Mouse (Mus musculus): Measurements from ENCODE around the gene Tmem132d. TPM values are rescaled to one million over a fixed set of nuclear protein-coding genes. Genes with fewer than 3 reads are reported as not detected.
"Not testable (repeated sequence)": the region's sequence is repeated elsewhere in the genome, so short reads cannot be mapped to it uniquely, and the experiment has no call there.

The Tmem132d gene
- polyA plus RNA-seq, 1 experiment from 2014 or later, result 3.2 TPM

GRCm38 (mm10) chr5:128004666-128005065 is 428.2 kb downstream of the Tmem132d start:
- Histone ChIP-seq H3K4me3 (no peak overlapping the region), H3K36me3 (replicated peaks) (no peaks in the 10 kb centered on the region), H3K4me1 (peaks cover 5% of the 10 kb centered on the region; the same call in 1 of the 2 replicates), H3K9ac (no peak overlapping the region), H3K9me3 (no peaks in the 10 kb centered on the region), H3K27me3 (replicated peaks) (no peaks in the 10 kb centered on the region), H3K27ac (no peak overlapping the region), H3K4me2 (no peak overlapping the region)
- 59% methylated on average over 9 of the region's 9 CpGs for WGBS
- ATAC-seq (replicated peaks), result no peak

GRCm38 (mm10) chr5:127996526-127997245 is 436.2 kb downstream of the Tmem132d start:
- WGBS, result 87% methylated on average over 10 of the region's 10 CpGs
- no peaks in the 10 kb centered on the region for H3K36me3 ChIP-seq (replicated peaks)
- no peaks in the 10 kb centered on the region for H3K27me3 ChIP-seq (replicated peaks)
- H3K9me3 ChIP-seq, result no peaks in the 10 kb centered on the region
- no peak for ATAC-seq (replicated peaks)
- H3K4me2 ChIP-seq, result no peak overlapping the region
- H3K27ac ChIP-seq, result no peak overlapping the region
- H3K4me1 ChIP-seq, result no peaks in the 10 kb centered on the region
- H3K4me3 ChIP-seq, result no peak overlapping the region
- no peak overlapping the region for H3K9ac ChIP-seq

GRCm38 (mm10) chr5:127993460-127993859 is 439.4 kb downstream of the Tmem132d start:
- Histone ChIP-seq H3K9me3 (no peaks in the 10 kb centered on the region), H3K4me1 (no peaks in the 10 kb centered on the region), H3K36me3 (replicated peaks) (no peaks in the 10 kb centered on the region), H3K27me3 (replicated peaks) (no peaks in the 10 kb centered on the region), H3K27ac (no peak overlapping the region), H3K9ac (no peak overlapping the region), H3K4me2 (no peak overlapping the region), H3K4me3 (no peak overlapping the region)
- no peak for ATAC-seq (replicated peaks)
- WGBS, result 77% methylated on average over 3 of the region's 3 CpGs

- H3K9ac ChIP-seq, result no peak overlapping the region
- no peaks in the 10 kb centered on the region for H3K4me1 ChIP-seq
- H3K27ac ChIP-seq, result no peak overlapping the region
- no peak overlapping the region for H3K4me2 ChIP-seq
- WGBS, result 89% methylated on average over 5 of the region's 5 CpGs
- H3K4me3 ChIP-seq, result no peak overlapping the region
- H3K27me3 ChIP-seq (replicated peaks), result no peaks in the 10 kb centered on the region
- ATAC-seq (replicated peaks), result no peak
- H3K36me3 ChIP-seq (replicated peaks), result no peaks in the 10 kb centered on the region
- H3K9me3 ChIP-seq, result no peaks in the 10 kb centered on the region
These were observed 442.1 kb downstream of the Tmem132d start for GRCm38 (mm10) chr5:127990826-127991225.

GRCm38 (mm10) chr5:127980003-127980358 is 452.9 kb downstream of the Tmem132d start:
- ATAC-seq (replicated peaks); H3K36me3 ChIP-seq (replicated peaks); H3K9me3 ChIP-seq; H3K4me2 ChIP-seq; H3K4me1 ChIP-seq; H3K9ac ChIP-seq; H3K4me3 ChIP-seq; H3K27me3 ChIP-seq (replicated peaks); H3K27ac ChIP-seq: not testable (repeated sequence)
- 46% methylated on average over 6 of the region's 6 CpGs for WGBS

- no peak overlapping the region for H3K4me2 ChIP-seq
- no peaks in the 10 kb centered on the region for H3K36me3 ChIP-seq (replicated peaks)
- H3K9ac ChIP-seq, result no peak overlapping the region
- peaks cover 7% of the 10 kb centered on the region for H3K4me1 ChIP-seq
- no peaks in the 10 kb centered on the region for H3K9me3 ChIP-seq
- WGBS, result 43% methylated on average over 6 of the region's 6 CpGs
- H3K4me3 ChIP-seq, result no peak overlapping the region
- no peak for ATAC-seq (replicated peaks)
- H3K27ac ChIP-seq, result no peak overlapping the region
- no peaks in the 10 kb centered on the region for H3K27me3 ChIP-seq (replicated peaks)
These were observed 453.4 kb downstream of the Tmem132d start for GRCm38 (mm10) chr5:127979329-127980002.

GRCm38 (mm10) chr5:127976661-127977060 is 456.2 kb downstream of the Tmem132d start:
- no peaks in the 10 kb centered on the region for H3K9me3 ChIP-seq
- no peak overlapping the region for H3K27ac ChIP-seq
- no peak overlapping the region for H3K4me2 ChIP-seq
- H3K9ac ChIP-seq, result no peak overlapping the region
- no peaks in the 10 kb centered on the region for H3K36me3 ChIP-seq (replicated peaks)
- 11% methylated on average over 10 of the region's 10 CpGs for WGBS
- no peaks in the 10 kb centered on the region for H3K27me3 ChIP-seq (replicated peaks)
- no peak for ATAC-seq (replicated peaks)
- peaks cover 7% of the 10 kb centered on the region for H3K4me1 ChIP-seq
- H3K4me3 ChIP-seq, result no peak overlapping the region

GRCm38 (mm10) chr5:127965700-127966099 is 467.2 kb downstream of the Tmem132d start:
- H3K4me3 ChIP-seq, result no peak overlapping the region
- H3K9ac ChIP-seq, result no peak overlapping the region
- no peak for ATAC-seq (replicated peaks)
- no peaks in the 10 kb centered on the region for H3K4me1 ChIP-seq
- 92% methylated on average over 3 of the region's 3 CpGs for WGBS
- H3K9me3 ChIP-seq, result no peaks in the 10 kb centered on the region
- no peak overlapping the region for H3K4me2 ChIP-seq
- H3K36me3 ChIP-seq (replicated peaks), result no peaks in the 10 kb centered on the region
- no peaks in the 10 kb centered on the region for H3K27me3 ChIP-seq (replicated peaks)
- no peak overlapping the region for H3K27ac ChIP-seq

GRCm38 (mm10) chr5:127962656-127963055 is 470.2 kb downstream of the Tmem132d start:
- Histone ChIP-seq H3K4me2 (no peak overlapping the region), H3K27ac (no peak overlapping the region), H3K9me3 (no peaks in the 10 kb centered on the region), H3K9ac (no peak overlapping the region), H3K4me3 (no peak overlapping the region), H3K4me1 (no peaks in the 10 kb centered on the region), H3K36me3 (replicated peaks) (no peaks in the 10 kb centered on the region), H3K27me3 (replicated peaks) (no peaks in the 10 kb centered on the region)
- no peak for ATAC-seq (replicated peaks)
- 90% methylated on average over 4 of the region's 4 CpGs for WGBS

GRCm38 (mm10) chr5:127956511-127957097 is 476.3 kb downstream of the Tmem132d start:
- Histone ChIP-seq H3K36me3 (replicated peaks) (no peaks in the 10 kb centered on the region), H3K27ac (no peak overlapping the region), H3K9me3 (no peaks in the 10 kb centered on the region), H3K9ac (no peak overlapping the region), H3K4me1 (no peaks in the 10 kb centered on the region), H3K27me3 (replicated peaks) (no peaks in the 10 kb centered on the region), H3K4me2 (no peak overlapping the region), H3K4me3 (no peak overlapping the region)
- WGBS, result 71% methylated on average over 17 of the region's 17 CpGs
- ATAC-seq (replicated peaks), result no peak

- H3K9ac ChIP-seq, result no peak overlapping the region
- H3K36me3 ChIP-seq (replicated peaks), result no peaks in the 10 kb centered on the region
- H3K27ac ChIP-seq, result no peak overlapping the region
- 75% methylated on average over 16 of the region's 16 CpGs for WGBS
- H3K9me3 ChIP-seq, result no peaks in the 10 kb centered on the region
- ATAC-seq (replicated peaks), result no peak
- H3K27me3 ChIP-seq (replicated peaks), result no peaks in the 10 kb centered on the region
- no peaks in the 10 kb centered on the region for H3K4me1 ChIP-seq
- H3K4me2 ChIP-seq, result no peak overlapping the region
- no peak overlapping the region for H3K4me3 ChIP-seq
These were observed 478.6 kb downstream of the Tmem132d start for GRCm38 (mm10) chr5:127954231-127954790.

- WGBS, result 62% methylated on average over 6 of the region's 6 CpGs
- ATAC-seq (replicated peaks), result no peak
- Histone ChIP-seq H3K27me3 (replicated peaks) (no peaks in the 10 kb centered on the region), H3K9ac (no peak overlapping the region), H3K4me3 (no peak overlapping the region), H3K9me3 (no peaks in the 10 kb centered on the region), H3K27ac (no peak overlapping the region), H3K4me2 (no peak overlapping the region), H3K4me1 (no peaks in the 10 kb centered on the region), H3K36me3 (replicated peaks) (no peaks in the 10 kb centered on the region)
These were observed 480.1 kb downstream of the Tmem132d start for GRCm38 (mm10) chr5:127952800-127953199.
